Mouse (Mus musculus): ENCODE data around the gene Cntn1. TPM values are rescaled to one million over a fixed set of nuclear protein-coding genes. Genes with fewer than 3 reads are reported as not detected.

Gene Cntn1
- polyA plus RNA-seq, 1 experiment from 2014 or later = 9.6 TPM

DNA sequence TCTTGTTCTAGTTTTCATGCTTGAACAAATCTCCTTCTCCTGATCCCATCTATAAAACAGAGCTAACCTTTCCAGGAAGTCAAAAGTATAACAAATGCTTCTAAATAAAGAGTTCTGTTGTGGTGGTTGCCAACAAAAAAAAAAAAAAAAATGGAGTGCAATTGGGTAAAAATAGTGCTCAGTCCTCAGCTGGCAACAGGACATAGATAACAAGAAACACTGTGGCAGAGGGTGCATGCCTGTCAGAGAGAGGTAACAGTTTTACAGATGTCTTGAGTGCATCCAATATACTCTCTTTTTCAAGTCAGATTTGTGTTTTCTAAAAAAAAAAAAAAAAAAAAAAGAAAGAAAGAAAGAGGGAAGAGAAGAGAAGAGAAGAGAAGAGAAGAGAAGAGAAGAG, 313.6 kb downstream of the Cntn1 start:
- Histone ChIP-seq H3K9me3 (replicated peaks) (no peaks in the 10 kb centered on the region), H3K27me3 (no peaks in the 10 kb centered on the region), H3K4me3 (no peak overlapping the region), H3K4me2 (replicated peaks) (no peak overlapping the region), H3K27ac (no peak overlapping the region), H3K4me1 (no peaks in the 10 kb centered on the region), H3K9ac (no peak overlapping the region), H3K36me3 (no peaks in the 10 kb centered on the region)
- ATAC-seq (ENCODE audit: low FRiP score) = no peak

Other genes starting within 250 kb of the Cntn1 start
- 0.12 and 0.25 TPM in 2 replicates for gene Smgc, start 212.9 kb upstream of the Cntn1 start, polyA plus RNA-seq (2016; fragmentation: Nextera tagmentation; extraction: Ambion mirVana)

All from hindbrain, embryonic 12.5 days (tissue).